Mouse (Mus musculus): ENCODE data around the gene Veph1. TPM values are rescaled to one million over a fixed set of nuclear protein-coding genes. Genes with fewer than 3 reads are reported as not detected.

Gene Veph1
- polyA plus RNA-seq, 1 experiment from 2014 or later: 2.1 TPM

- Histone ChIP-seq H3K36me3 (no peaks in the 10 kb centered on the region), H3K27me3 (no peaks in the 10 kb centered on the region), H3K9ac (no peak overlapping the region), H3K4me1 (peaks cover 27% of the 10 kb centered on the region), H3K4me2 (no peak overlapping the region), H3K9me3 (no peaks in the 10 kb centered on the region), H3K27ac (peak overlapping the region; percentile 64; the same call in 1 of the 2 replicates), H3K4me3 (no peak overlapping the region)
- ATAC-seq (ENCODE audit: insufficient number of reproducible peaks, low FRiP score, low TSS enrichment, low read depth): no peak
- 24% methylated on average over 6 of the region's 6 CpGs for WGBS
Observed at GRCm38 (mm10) chr3:66162612-66163011, 134.0 kb downstream of the Veph1 start.

GRCm38 (mm10) chr3:66157947-66158346 lies 138.7 kb downstream of the Veph1 start:
- H3K4me2 ChIP-seq: no peak overlapping the region
- peaks cover 8% of the 10 kb centered on the region for H3K4me1 ChIP-seq
- H3K36me3 ChIP-seq: no peaks in the 10 kb centered on the region
- ATAC-seq (ENCODE audit: insufficient number of reproducible peaks, low FRiP score, low TSS enrichment, low read depth): no peak
- 63% methylated on average over 8 of the region's 8 CpGs for WGBS
- H3K9ac ChIP-seq: no peak overlapping the region
- no peak overlapping the region for H3K27ac ChIP-seq
- no peaks in the 10 kb centered on the region for H3K9me3 ChIP-seq
- H3K4me3 ChIP-seq: no peak overlapping the region
- H3K27me3 ChIP-seq: no peaks in the 10 kb centered on the region

- H3K9me3 ChIP-seq: no peaks in the 10 kb centered on the region
- no peak overlapping the region for H3K4me3 ChIP-seq
- H3K4me2 ChIP-seq: no peak overlapping the region
- no peak overlapping the region for H3K9ac ChIP-seq
- H3K4me1 ChIP-seq: peaks cover 6% of the 10 kb centered on the region; the same call in 1 of the 2 replicates
- H3K27ac ChIP-seq: no peak overlapping the region
- no peaks in the 10 kb centered on the region for H3K36me3 ChIP-seq
- 40% methylated on average over 7 of the region's 7 CpGs for WGBS
- ATAC-seq (ENCODE audit: insufficient number of reproducible peaks, low FRiP score, low TSS enrichment, low read depth): no peak
- no peaks in the 10 kb centered on the region for H3K27me3 ChIP-seq
Observed at GRCm38 (mm10) chr3:66137601-66138000, 159.0 kb downstream of the Veph1 start.

- Histone ChIP-seq H3K4me1 (peaks cover 3% of the 10 kb centered on the region; the same call in 1 of the 2 replicates), H3K4me2 (no peak overlapping the region), H3K9me3 (no peaks in the 10 kb centered on the region), H3K27ac (peak overlapping the region; percentile 44; the same call in 1 of the 2 replicates), H3K9ac (no peak overlapping the region), H3K36me3 (no peaks in the 10 kb centered on the region), H3K27me3 (no peaks in the 10 kb centered on the region), H3K4me3 (no peak overlapping the region)
- peak; percentile 40; the same call in 1 of the 2 replicates for ATAC-seq (ENCODE audit: insufficient number of reproducible peaks, low FRiP score, low TSS enrichment, low read depth)
- WGBS: 20% methylated on average over 4 of the region's 4 CpGs
Observed at GRCm38 (mm10) chr3:66131264-66131950, 165.2 kb downstream of the Veph1 start.

- ATAC-seq (ENCODE audit: insufficient number of reproducible peaks, low FRiP score, low TSS enrichment, low read depth): no peak
- 65% methylated on average over 5 of the region's 5 CpGs for WGBS
Observed at GRCm38 (mm10) chr3:66129689-66130088, 166.9 kb downstream of the Veph1 start.

GRCm38 (mm10) chr3:66105493-66105892 lies 191.1 kb downstream of the Veph1 start:
- Histone ChIP-seq H3K4me1 (peaks cover 9% of the 10 kb centered on the region; the same call in 1 of the 2 replicates), H3K27me3 (no peaks in the 10 kb centered on the region), H3K9ac (no peak overlapping the region), H3K9me3 (no peaks in the 10 kb centered on the region), H3K36me3 (no peaks in the 10 kb centered on the region), H3K4me2 (no peak overlapping the region), H3K27ac (0 out of 2 replicates have a peak overlapping the region, but pooled peaks have one; percentile 22), H3K4me3 (no peak overlapping the region)
- peak; percentile 61; the same call in 1 of the 2 replicates for ATAC-seq (ENCODE audit: insufficient number of reproducible peaks, low FRiP score, low TSS enrichment, low read depth)
- WGBS: 26% methylated on average over 5 of the region's 5 CpGs

More at GRCm38 (mm10) chr3:66129689-66130088, 166.9 kb downstream of the Veph1 start:
- no peak overlapping the region for H3K4me3 ChIP-seq
- H3K36me3 ChIP-seq: no peaks in the 10 kb centered on the region
- no peak overlapping the region for H3K27ac ChIP-seq
- H3K27me3 ChIP-seq: no peaks in the 10 kb centered on the region
- no peak overlapping the region for H3K9ac ChIP-seq
- H3K4me2 ChIP-seq: no peak overlapping the region
- no peaks in the 10 kb centered on the region for H3K9me3 ChIP-seq
- no peaks in the 10 kb centered on the region; the same call in 1 of the 2 replicates for H3K4me1 ChIP-seq

GRCm38 (mm10) chr3:66102599-66102932 lies 194.1 kb downstream of the Veph1 start:
- no peak for ATAC-seq (ENCODE audit: insufficient number of reproducible peaks, low FRiP score, low TSS enrichment, low read depth)
- Histone ChIP-seq H3K4me3 (no peak overlapping the region), H3K27me3 (no peaks in the 10 kb centered on the region), H3K9ac (no peak overlapping the region), H3K4me2 (no peak overlapping the region), H3K4me1 (peaks cover 9% of the 10 kb centered on the region; the same call in 1 of the 2 replicates), H3K9me3 (no peaks in the 10 kb centered on the region), H3K36me3 (no peaks in the 10 kb centered on the region), H3K27ac (no peak overlapping the region)
- WGBS: 87% methylated on average over 3 of the region's 3 CpGs

- no peaks in the 10 kb centered on the region for H3K27me3 ChIP-seq
- H3K4me1 ChIP-seq: peaks cover 9% of the 10 kb centered on the region; the same call in 1 of the 2 replicates
- no peak overlapping the region for H3K27ac ChIP-seq
- 78% methylated on average over 11 of the region's 11 CpGs for WGBS
- no peak for ATAC-seq (ENCODE audit: insufficient number of reproducible peaks, low FRiP score, low TSS enrichment, low read depth)
- H3K4me3 ChIP-seq: no peak overlapping the region
- H3K4me2 ChIP-seq: no peak overlapping the region
- H3K9me3 ChIP-seq: no peaks in the 10 kb centered on the region
- no peaks in the 10 kb centered on the region for H3K36me3 ChIP-seq
- H3K9ac ChIP-seq: no peak overlapping the region
Observed at GRCm38 (mm10) chr3:66101809-66102598, 194.6 kb downstream of the Veph1 start.

- peaks cover 8% of the 10 kb centered on the region; the same call in 1 of the 2 replicates for H3K4me1 ChIP-seq
- 85% methylated on average over 2 of the region's 2 CpGs for WGBS
- no peaks in the 10 kb centered on the region for H3K27me3 ChIP-seq
- H3K9me3 ChIP-seq: no peaks in the 10 kb centered on the region
- no peaks in the 10 kb centered on the region for H3K36me3 ChIP-seq
- no peak overlapping the region for H3K4me2 ChIP-seq
- H3K9ac ChIP-seq: no peak overlapping the region
- ATAC-seq (ENCODE audit: insufficient number of reproducible peaks, low FRiP score, low TSS enrichment, low read depth): no peak
- H3K27ac ChIP-seq: no peak overlapping the region
- H3K4me3 ChIP-seq: no peak overlapping the region
Observed at GRCm38 (mm10) chr3:66101074-66101473, 195.6 kb downstream of the Veph1 start.

GRCm38 (mm10) chr3:66091746-66092145 lies 204.9 kb downstream of the Veph1 start:
- no peak overlapping the region for H3K4me2 ChIP-seq
- ATAC-seq (ENCODE audit: insufficient number of reproducible peaks, low FRiP score, low TSS enrichment, low read depth): no peak
- no peak overlapping the region for H3K4me3 ChIP-seq
- no peaks in the 10 kb centered on the region for H3K36me3 ChIP-seq
- H3K27me3 ChIP-seq: no peaks in the 10 kb centered on the region
- no peaks in the 10 kb centered on the region for H3K9me3 ChIP-seq
- 16% methylated on average over 2 of the region's 2 CpGs for WGBS
- H3K4me1 ChIP-seq: no peaks in the 10 kb centered on the region; the same call in 1 of the 2 replicates
- H3K9ac ChIP-seq: no peak overlapping the region
- H3K27ac ChIP-seq: 0 out of 2 replicates have a peak overlapping the region, but pooled peaks have one; percentile 4

- Histone ChIP-seq H3K27me3 (no peaks in the 10 kb centered on the region), H3K4me3 (no peak overlapping the region), H3K27ac (no peak overlapping the region), H3K4me1 (peaks cover 7% of the 10 kb centered on the region; the same call in 1 of the 2 replicates), H3K9me3 (no peaks in the 10 kb centered on the region), H3K4me2 (no peak overlapping the region), H3K9ac (no peak overlapping the region), H3K36me3 (no peaks in the 10 kb centered on the region)
- WGBS: 59% methylated on average over 7 of the region's 7 CpGs
- no peak for ATAC-seq (ENCODE audit: insufficient number of reproducible peaks, low FRiP score, low TSS enrichment, low read depth)
Observed at GRCm38 (mm10) chr3:66087608-66088007, 209.0 kb downstream of the Veph1 start.

- H3K36me3 ChIP-seq: no peaks in the 10 kb centered on the region
- no peaks in the 10 kb centered on the region for H3K27me3 ChIP-seq
- no peak for ATAC-seq (ENCODE audit: insufficient number of reproducible peaks, low FRiP score, low TSS enrichment, low read depth)
- peaks cover 17% of the 10 kb centered on the region; the same call in 1 of the 2 replicates for H3K4me1 ChIP-seq
- H3K4me2 ChIP-seq: no peak overlapping the region
- H3K4me3 ChIP-seq: no peak overlapping the region
- no peaks in the 10 kb centered on the region for H3K9me3 ChIP-seq
- no peak overlapping the region for H3K27ac ChIP-seq
- 85% methylated on average over 3 of the region's 3 CpGs for WGBS
- no peak overlapping the region for H3K9ac ChIP-seq
Observed at GRCm38 (mm10) chr3:66083856-66084255, 212.8 kb downstream of the Veph1 start.
